Mouse (Mus musculus) cortical plate, adult 2 months (tissue): ENCODE results near the gene Nisch.

ENCODE experiments used
- CTCF ChIP-seq: fragments of 200-500 bp; IDR thresholded peaks from 2 replicates; pipeline ENCODE4 v1.5.1; 2011; ENCODE audit warnings: mild to moderate bottlenecking, control low read depth, low read length; ENCODE audit not compliant: insufficient read depth; ENCODE audit errors: extremely low read depth
- POLR2A ChIP-seq: fragments of 200-500 bp; IDR thresholded peaks from 2 replicates; pipeline ENCODE4 v1.6.1; 2011; ENCODE audit warnings: mild to moderate bottlenecking, low read length, control low read depth; ENCODE audit not compliant: insufficient read depth; ENCODE audit errors: extremely low read depth

GRCm38 (mm10) chr14:31137281-31137595, 79.5 kb downstream of the Nisch start:
- TF ChIP-seq POLR2A (no peak), CTCF (no peak)
